Mouse (Mus musculus) Patski (cell line): ENCODE results near the gene Gtf2a1l. TPM values are rescaled to one million over a fixed set of nuclear protein-coding genes. Genes with fewer than 3 reads are reported as not detected.

Source experiments
- ATAC-seq: fragments of 100-300 bp; one replicate; pipeline ENCODE4 v1.8.0; 2021
- CTCF ChIA-PET: fragments of 350-600 bp; sonication (Branson Sonifier 250); formaldehyde crosslinking; loops from one replicate; lab custom pipeline; 2022; ENCODE audit warnings: inconsistent platforms; lab: Charles Lee
- POLR2A ChIA-PET: fragments of 350-600 bp; sonication (Branson Sonifier 250); formaldehyde crosslinking; loops from one replicate; lab custom pipeline; 2022; ENCODE audit warnings: antibody characterized with exemption, inconsistent platforms; lab: Charles Lee
- DNase-seq: peaks from one replicate; pipeline ENCODE4 v3.0.0-alpha.2; 2011; ENCODE audit warnings: low read depth, low spot score
- H3K27me3 ChIP-seq: fragments of 371-371 bp; one replicate; pipeline ENCODE4 v1.5.1; 2021
- CTCF ChIP-seq: fragments of 100-300 bp; IDR thresholded peaks from one replicate; pipeline ENCODE4 v1.5.1; 2021
- in situ Hi-C: fragments of 300-500 bp; cut with MboI; formaldehyde crosslinking; loops from 3 replicates; pipeline ENCODE4 v1.11.1; 2018; ENCODE audit warnings: low pct_unique_long_range_greater_than_20kb, mixed read lengths
- polyA plus RNA-seq: library from polyadenylated mRNA; unstranded; gene quantifications from one replicate; pipeline ENCODE4 v1.2.3, GENCODE M21; 2021

Gene Gtf2a1l
- polyA plus RNA-seq, 1 experiment from 2014 or later, result not detected

DNA sequence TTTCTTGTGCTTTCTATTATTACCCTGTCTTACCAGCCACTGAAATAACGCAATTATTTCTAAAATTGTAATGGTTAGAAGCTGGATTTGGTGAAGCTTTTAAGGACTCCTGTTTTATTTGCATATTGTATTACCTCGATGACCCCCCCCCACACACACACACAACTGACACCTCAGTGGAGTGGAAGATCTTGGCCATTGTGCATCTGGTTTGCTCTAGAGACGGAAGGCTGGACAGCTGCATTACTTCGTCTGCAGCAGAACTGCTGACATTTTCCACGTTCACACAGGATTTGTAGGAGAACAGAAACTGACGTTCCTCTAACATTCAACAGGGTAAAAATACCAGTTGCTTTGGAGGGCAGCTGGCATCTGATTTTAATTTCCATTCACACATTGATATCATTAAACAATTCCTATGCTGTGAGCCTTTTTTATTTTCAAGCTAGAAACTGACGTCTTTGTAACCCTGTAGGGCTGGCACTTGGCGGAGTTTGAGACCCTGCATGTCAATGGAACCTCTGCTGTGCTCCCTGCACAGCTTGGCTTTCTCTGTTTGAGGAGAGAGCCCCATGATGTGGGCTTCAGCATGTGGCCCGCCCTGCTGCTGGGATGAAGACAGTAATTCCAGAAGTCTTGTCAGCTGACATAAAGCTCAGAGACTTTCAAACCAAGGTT is 28.3 kb downstream of the Gtf2a1l start:
- H3K27me3 ChIP-seq, result peaks cover 30% of the 10 kb centered on the region
- in situ Hi-C loops, result no loop called here
- ATAC-seq (no peak), DNase-seq (no peak)
- no peak for TF ChIP-seq CTCF
- CTCF ChIA-PET, result no interaction called here
- POLR2A ChIA-PET, result no interaction called here

DNA sequence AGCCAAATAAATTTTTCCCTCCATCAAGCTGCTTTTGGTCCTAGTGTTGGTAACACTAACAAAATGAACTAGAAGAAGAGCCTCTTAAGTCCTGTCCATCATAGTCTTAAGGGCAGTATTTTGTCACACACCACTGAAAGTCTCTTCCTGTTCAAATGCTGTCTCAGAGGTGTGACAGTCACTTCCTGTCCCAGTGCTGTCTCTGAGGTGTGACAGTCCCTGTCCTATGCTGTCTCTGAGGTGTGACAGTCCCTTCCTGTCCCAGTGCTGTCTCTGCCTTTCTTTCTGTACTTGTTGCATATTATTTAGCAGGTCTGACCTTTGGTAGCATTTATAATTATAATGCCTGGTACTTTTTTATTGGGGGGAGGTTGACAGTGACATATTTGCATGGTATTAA is 32.4 kb downstream of the Gtf2a1l start:
- peaks cover 20% of the 10 kb centered on the region for H3K27me3 ChIP-seq
- ATAC-seq, result no peak
- no peak for DNase-seq
- in situ Hi-C loops, result no loop called here
- ChIA-PET CTCF (interaction anchor here (1.2 kb wide), 1 partner anchor 8 kb away, joined by 4 read pairs; no protein-coding TSS in a partner anchor), POLR2A (no interaction called here)
- TF ChIP-seq CTCF, result no peak

- in situ Hi-C loops, result no loop called here
- DNase-seq, result no peak
- peaks cover 20% of the 10 kb centered on the region for H3K27me3 ChIP-seq
- no peak for TF ChIP-seq CTCF
- ChIA-PET POLR2A (no interaction called here), CTCF (interaction anchor here (1.2 kb wide), 1 partner anchor 10 kb away, joined by 4 read pairs; no protein-coding TSS in a partner anchor)
- ATAC-seq, result no peak
Observed at GRCm38 (mm10) chr17:88702345-88702744, 33.9 kb downstream of the Gtf2a1l start.

GRCm38 (mm10) chr17:88703112-88703511 is 34.7 kb downstream of the Gtf2a1l start:
- no peak for ATAC-seq
- TF ChIP-seq CTCF, result no peak

GRCm38 (mm10) chr17:88706231-88706649 is 37.8 kb downstream of the Gtf2a1l start:
- no peak for TF ChIP-seq CTCF
- ATAC-seq, result peak; percentile 21

More at GRCm38 (mm10) chr17:88703112-88703511, 34.7 kb downstream of the Gtf2a1l start:
- peaks cover 20% of the 10 kb centered on the region for H3K27me3 ChIP-seq
- ChIA-PET CTCF (no interaction called here), POLR2A (no interaction called here)
- in situ Hi-C loops, result no loop called here
- DNase-seq, result no peak

GRCm38 (mm10) chr17:88749646-88750045 is 81.2 kb downstream of the Gtf2a1l start:
- ATAC-seq (no peak), DNase-seq (no peak)
- peaks cover 6% of the 10 kb centered on the region for H3K27me3 ChIP-seq
- ChIA-PET CTCF (no interaction called here), POLR2A (no interaction called here)
- in situ Hi-C loops, result loop anchor here (5.0 kb wide), 1 partner anchor 97 kb away; no protein-coding TSS in a partner anchor
- no peak for TF ChIP-seq CTCF

More at GRCm38 (mm10) chr17:88706231-88706649, 37.8 kb downstream of the Gtf2a1l start:
- no peak for DNase-seq
- POLR2A ChIA-PET, result no interaction called here
- peaks cover 15% of the 10 kb centered on the region for H3K27me3 ChIP-seq
- CTCF ChIA-PET, result no interaction called here
- in situ Hi-C loops, result no loop called here

GRCm38 (mm10) chr17:88752827-88753471 is 84.5 kb downstream of the Gtf2a1l start:
- H3K27me3 ChIP-seq, result peaks cover under 1% of the 10 kb centered on the region
- DNase-seq (no peak), ATAC-seq (peak; percentile 90)
- ChIA-PET POLR2A (no interaction called here), CTCF (interaction anchor here (1.1 to 2.2 kb wide), 5 partner anchors 9 to 101 kb away, joined by 3 to 11 read pairs (median 4); no protein-coding TSS in a partner anchor)
- TF ChIP-seq CTCF, result peak; percentile 76
- in situ Hi-C loops, result loop anchor here (5.0 kb wide), 1 partner anchor 101 kb away; no protein-coding TSS in a partner anchor

DNA sequence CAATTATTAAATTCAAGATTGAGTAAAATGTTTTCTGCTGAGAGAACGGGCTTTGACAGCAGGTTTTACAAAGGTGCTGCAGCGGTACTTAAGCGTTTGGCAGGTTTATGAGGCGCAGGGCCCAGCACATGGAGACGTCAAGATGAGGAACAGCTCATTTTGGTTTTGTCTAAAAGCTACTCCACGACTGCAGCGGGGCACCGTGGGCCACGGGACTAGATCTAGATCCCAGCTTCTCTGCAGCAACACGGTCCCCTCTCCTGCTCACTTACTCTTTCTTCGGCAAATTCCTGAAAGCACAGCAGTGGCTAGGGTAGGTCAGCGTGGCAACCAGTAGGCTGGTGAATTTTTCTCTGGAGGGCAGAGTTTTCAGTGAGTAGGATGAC is 85.0 kb downstream of the Gtf2a1l start:
- in situ Hi-C loops, result loop anchor here (5.0 kb wide), 1 partner anchor 101 kb away; no protein-coding TSS in a partner anchor
- ChIA-PET POLR2A (no interaction called here), CTCF (interaction anchor here (1.2 to 1.5 kb wide), 2 partner anchors 9 to 101 kb away, joined by 3 to 4 read pairs; no protein-coding TSS in a partner anchor)
- DNase-seq, result no peak
- ATAC-seq, result peak; percentile 31
- peaks cover 4% of the 10 kb centered on the region for H3K27me3 ChIP-seq
- TF ChIP-seq CTCF, result no peak

GRCm38 (mm10) chr17:88755776-88756175 is 87.3 kb downstream of the Gtf2a1l start:
- H3K27me3 ChIP-seq, result peaks cover 9% of the 10 kb centered on the region
- POLR2A ChIA-PET, result no interaction called here
- TF ChIP-seq CTCF, result no peak
- in situ Hi-C loops, result no loop called here
- no peak for ATAC-seq
- CTCF ChIA-PET, result interaction anchor here (1.5 kb wide), 1 partner anchor 104 kb away, joined by 3 read pairs; no protein-coding TSS in a partner anchor
- no peak for DNase-seq

GRCm38 (mm10) chr17:88758003-88758437 is 89.6 kb downstream of the Gtf2a1l start:
- TF ChIP-seq CTCF, result no peak
- DNase-seq (no peak), ATAC-seq (no peak)
- ChIA-PET CTCF (no interaction called here), POLR2A (no interaction called here)
- peaks cover 12% of the 10 kb centered on the region for H3K27me3 ChIP-seq
- in situ Hi-C loops, result no loop called here
